Mouse (Mus musculus) cerebellum, postnatal 36 days (tissue): ENCODE measurements at regions not wholly inside any gene's neighbourhood (a gene's known extent, or its start where the extent isn't known, plus 50 kb on each side); places are given as distances from the start of the nearest gene placed in this dataset.

Experiments used
- DNase-seq, 2 experiments: peaks; one replicate each; pipeline ENCODE4 v3.0.0; 2021 to 2022; ENCODE audit warnings: mixed read lengths in 2 of 2

DNA sequence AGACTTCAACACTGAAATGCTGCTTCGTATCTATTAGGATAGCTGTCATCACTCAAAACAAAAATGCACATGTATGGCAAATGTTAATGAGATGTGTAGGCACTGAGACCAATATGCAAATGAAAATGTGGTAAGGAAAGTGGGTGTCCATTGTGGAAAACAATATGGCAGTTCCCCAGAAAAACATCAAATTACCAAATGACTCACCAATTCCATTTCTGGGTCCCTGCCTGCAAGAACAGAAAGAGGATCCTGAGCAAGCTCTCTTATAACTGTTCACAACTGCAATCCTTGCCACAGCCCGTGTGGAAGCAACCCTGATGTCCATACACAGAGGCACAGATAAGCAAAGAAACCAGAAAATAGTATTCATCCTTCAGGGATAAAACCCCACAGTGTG, 442.0 kb downstream of the Defb40 start:
- DNase-seq = no peak

DNA sequence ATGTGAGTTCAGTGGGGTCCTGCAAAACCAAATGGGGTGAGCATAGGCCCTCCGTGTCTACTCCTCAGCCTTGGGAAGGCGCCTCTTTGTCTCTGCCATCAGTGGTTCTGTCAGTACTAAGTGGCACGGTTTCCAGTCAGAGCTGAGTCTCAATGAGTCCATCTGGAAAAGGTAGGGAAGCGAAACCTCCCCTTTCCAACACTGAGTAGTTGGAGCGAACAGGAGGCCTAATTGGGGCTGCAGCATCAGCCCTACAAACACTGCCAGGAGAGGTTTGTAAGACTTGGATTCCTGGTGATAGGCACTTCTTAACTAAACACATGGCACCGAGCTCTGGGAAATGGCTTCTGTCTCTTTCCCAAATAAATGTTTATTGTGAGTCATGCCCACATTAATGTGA, 449.9 kb downstream of the Defb40 start:
- no peak for DNase-seq

GRCm38 (mm10) chr8:18512409-18512808, 465.6 kb downstream of the Defb40 start:
- no peak for DNase-seq

DNA sequence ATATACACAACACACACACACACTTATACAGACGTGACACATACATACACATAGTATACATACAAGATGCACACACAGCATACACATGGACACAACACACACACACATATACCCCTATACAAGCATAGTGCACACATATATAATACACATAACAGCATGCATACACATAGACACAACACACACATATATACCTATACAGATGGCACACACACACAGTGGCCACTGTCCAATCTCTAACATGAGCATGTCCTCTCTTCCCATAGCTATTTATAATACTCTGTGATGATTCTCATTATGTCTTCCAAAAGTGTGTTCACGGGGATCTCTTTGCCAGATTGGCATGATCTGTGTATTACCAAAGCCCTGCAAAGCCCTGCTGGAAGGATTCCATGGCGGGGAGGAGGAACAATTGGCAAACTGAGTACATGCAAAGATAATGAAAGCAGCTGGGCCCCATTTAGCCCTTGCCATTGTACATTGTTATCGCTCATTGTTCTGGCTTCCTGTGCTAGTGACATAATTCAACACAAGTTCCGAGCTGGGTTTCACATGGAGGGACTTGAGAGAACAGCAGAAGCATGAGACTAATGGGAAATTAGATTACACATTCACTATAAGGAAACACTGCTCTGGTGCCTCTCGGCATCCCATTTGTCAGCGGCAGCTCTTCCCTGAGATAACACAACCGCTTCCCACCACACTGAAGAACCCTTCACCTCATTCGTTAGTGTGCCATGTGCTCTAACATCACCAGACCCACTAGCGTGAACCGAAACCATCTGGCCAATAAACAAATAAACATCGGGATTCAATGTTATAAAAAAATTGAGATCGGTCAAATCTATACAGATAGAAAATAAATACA, 471.7 kb downstream of the Defb40 start:
- DNase-seq = no peak

DNA sequence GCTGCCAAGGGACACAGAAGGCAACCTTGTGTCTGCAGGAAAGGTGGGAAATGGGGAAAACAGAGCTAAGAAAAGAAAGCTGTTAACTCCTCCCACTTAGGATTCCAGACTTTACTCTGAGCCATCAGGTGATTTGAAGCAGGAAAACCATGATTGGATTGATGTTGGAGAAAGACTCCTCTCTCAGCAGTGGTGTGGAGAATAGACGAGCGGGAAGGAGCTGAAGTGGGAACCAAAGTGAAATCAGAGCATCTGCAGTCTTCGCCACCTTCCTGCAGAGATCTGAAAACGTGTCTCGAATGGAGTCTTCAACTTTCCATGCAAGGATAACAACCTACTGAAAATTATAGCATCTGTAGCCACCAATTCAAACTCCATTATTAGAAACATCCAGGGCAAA, 487.4 kb downstream of the Defb40 start:
- no peak for DNase-seq

GRCm38 (mm10) chr8:18480081-18480480, 498.0 kb downstream of the Defb40 start:
- no peak for DNase-seq

DNA sequence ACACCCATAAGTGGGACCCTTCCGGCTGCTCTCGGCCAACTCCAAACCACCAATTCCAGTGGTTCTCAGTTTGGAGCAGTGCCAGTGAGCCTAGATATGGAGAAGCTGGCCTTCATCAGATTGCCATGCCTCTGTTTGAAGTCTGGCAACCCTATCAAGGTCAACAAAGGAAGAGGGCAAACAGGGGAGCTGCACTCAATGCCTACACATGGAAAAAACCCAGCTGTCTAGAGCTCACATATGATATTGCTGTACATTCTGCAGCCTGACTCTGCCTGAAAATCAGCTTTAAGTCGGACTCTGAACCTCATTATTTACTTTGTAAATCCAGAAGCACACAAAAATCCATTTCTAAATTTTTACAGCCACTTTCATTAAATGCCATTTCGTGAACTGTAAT, 499.9 kb downstream of the Defb40 start:
- no peak for DNase-seq

DNA sequence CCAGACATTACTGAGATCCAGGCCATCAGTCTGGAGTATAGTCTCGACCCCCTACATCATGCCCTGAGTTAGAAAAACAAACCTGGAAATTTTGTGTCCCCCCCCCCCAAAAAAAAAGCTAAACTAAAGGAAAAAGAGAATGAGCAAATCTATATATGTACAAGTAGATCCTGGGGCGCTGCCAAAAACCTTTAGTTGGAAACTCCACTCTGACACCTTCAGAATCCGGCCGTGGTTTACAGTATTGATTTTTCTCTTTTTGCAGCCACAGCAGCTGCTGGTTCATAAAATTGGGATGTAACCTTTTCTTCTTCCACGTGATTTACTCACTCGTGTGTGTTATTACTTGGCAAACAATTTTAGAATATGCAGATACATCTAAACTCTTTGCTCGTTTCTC, 510.5 kb downstream of the Defb40 start:
- DNase-seq = no peak

DNA sequence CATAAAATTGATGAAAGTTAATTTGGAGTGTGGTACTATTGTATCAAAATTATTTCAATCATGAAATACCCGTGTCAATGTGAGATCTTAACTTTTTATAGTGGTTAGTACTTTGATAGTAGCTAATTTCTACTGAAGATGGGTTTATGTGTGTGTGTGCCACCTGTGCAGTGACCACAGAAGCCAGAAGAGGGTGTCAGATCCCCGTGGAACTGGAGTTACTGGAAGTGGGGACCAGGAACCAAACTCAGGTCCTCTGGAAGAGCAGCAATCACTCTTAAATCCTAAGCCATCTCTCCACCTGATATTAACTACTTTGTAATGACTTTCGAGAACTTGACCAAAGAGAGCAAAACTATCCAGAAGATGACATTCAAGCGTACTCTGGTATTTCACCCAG, 517.4 kb downstream of the Defb40 start:
- DNase-seq = no peak

GRCm38 (mm10) chr8:18457470-18457869, 520.6 kb downstream of the Defb40 start:
- DNase-seq = no peak

DNA sequence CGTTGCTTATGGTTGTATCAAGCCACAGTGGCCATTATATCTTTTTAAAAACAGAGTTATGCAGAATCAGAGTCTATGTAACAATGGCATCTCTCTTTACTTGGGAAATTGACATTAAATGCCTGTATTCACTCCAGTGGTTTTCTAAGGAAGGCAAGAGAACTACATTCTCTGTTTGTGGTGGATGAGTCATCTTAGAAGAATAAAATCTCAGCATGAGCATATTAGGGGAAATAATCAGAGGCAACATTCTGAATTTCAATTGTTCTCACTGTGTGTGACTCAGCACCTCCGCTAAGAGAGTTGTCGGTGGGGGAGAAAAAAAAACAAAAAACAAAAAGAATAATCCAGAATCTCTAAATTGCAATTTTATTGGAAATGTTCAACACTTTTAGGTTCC, 529.0 kb downstream of the Defb40 start:
- no peak for DNase-seq

DNA sequence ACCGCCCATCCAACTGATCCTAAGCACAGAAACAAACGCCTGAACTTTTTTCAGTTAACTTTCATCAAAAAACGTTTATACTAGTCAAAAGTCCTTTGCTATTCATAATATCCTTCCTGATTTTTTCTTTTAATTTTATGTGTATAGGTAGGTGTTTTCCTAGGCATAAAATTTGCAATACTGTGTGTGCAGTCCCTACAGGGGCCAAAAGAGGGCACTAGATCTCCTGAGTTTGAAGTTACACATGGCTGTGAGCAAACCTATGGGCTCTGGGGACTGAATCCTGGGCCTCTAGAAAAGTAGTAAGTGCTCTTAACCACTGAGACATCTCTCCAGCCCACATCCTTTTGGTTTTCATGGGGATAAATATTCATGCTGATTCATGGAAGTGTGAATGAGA, 535.8 kb downstream of the Defb40 start:
- DNase-seq = no peak

- DNase-seq = no peak
Measured at GRCm38 (mm10) chr8:18422846-18423245, 555.2 kb downstream of the Defb40 start.

- no peak for DNase-seq
Measured at GRCm38 (mm10) chr8:18412470-18412869, 565.6 kb downstream of the Defb40 start.

- no peak for DNase-seq
Measured at GRCm38 (mm10) chr8:18406446-18406845, 571.6 kb downstream of the Defb40 start.

DNA sequence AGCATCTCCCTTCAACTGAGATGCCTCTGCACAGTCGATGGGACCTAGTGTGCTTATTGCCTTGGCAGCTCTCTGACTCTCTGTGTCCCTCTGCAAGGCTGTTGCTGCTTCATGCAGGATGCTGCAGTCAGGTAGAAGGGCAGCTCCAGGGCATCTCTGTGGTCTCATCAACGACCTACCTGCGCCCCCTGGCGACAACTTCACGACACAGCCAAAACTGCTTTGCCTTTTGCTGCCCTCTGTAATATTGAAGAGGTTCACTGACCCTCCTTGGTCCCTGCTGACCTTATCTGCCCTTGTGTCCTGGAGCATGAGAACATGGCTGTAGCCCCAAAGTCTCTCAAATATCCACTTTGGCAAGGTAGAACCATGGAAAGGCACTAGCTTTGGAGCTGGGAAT, 589.7 kb downstream of the Defb40 start:
- peak; percentile 26 to 37 for DNase-seq

DNA sequence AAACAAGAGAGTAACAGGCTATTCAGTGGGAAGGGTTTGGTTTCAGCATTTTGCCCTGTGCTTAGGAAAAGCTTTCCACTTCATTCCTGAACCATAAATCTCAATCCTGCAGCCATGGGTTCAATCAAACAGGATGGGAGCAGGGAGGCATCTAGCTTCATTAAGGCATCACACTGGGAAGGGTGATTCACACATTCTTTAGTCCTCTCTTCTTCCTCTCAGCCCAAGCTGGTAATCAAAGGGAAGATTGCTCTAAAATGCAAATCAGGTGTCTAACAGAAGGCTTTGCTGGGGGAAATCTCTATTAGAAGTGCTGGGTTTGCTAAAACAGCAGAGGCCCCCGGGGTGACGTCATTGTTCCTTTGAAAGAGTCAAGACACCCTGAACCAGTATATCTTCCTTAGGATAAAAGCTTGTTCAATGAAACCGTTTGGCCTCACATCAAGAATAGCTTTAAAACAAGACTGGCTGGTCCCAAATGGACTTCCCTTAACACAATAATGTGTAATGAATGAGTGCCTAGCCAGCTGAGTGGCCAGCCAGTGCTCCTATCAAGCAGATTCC, 596.4 kb downstream of the Defb40 start:
- no peak for DNase-seq

DNA sequence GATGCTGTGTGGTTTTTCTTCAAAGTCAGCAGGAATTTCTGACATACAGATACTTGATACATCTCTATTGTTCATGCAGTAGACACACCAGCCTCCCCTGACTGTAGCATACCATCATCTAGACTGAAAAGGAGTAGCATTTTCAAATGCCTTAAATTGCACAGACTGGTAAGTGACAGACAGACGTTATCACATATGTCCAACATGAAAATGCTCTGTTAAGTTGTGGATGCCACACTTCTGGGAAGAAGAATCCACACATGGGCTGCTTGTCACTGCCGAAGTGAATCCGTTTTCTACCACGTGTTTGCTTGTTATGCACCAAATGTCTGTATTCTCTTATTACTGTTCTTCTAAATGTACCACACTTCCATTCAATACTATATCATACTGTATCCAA, 629.3 kb downstream of the Defb40 start:
- no peak for DNase-seq

GRCm38 (mm10) chr8:18346248-18346647, 631.8 kb downstream of the Defb40 start:
- no peak for DNase-seq

- DNase-seq = peak; percentile 37 to 49
Measured at GRCm38 (mm10) chr8:18345322-18345721, 632.7 kb downstream of the Defb40 start.

DNA sequence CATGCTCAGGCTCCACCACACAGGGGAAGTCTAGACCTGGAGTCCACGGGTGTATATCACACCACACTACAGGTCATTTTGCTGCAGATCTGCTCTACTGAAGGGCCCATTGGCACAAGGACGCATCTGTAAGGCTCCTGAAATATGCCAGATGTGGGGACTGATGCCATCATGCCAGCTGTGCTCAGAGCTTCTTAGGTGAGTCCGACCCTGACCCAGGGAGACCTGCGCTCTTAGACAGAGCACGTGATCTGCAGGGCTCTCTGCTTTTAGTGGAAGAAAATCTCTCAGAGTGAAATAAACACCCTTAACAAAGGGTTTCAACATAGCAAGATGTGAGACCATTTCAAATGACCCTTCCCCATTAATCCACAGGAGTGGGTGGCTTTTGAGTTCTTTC, 633.2 kb downstream of the Defb40 start:
- DNase-seq = no peak

DNA sequence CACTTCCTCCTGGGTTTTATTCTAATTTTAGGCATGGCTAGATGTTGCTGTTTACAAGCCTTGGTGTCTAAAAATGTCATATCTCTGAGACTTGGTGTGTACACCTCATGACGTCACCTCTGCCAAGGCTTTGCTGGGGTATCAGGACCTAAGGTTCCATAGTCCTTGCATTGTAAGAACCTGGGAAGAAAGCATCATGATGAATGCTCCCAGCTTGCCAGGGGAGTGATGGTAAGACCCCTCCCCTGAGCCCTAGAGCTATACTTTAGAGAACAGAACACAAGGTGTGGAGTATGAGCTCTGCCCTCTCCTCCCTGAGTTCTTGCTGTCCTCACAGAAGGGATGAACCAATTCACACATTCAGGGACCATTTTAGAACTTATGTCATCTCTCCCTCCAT, 642.5 kb downstream of the Defb40 start:
- DNase-seq = no peak

- DNase-seq = no peak
Measured at GRCm38 (mm10) chr8:18328521-18328920, 649.5 kb downstream of the Defb40 start.

DNA sequence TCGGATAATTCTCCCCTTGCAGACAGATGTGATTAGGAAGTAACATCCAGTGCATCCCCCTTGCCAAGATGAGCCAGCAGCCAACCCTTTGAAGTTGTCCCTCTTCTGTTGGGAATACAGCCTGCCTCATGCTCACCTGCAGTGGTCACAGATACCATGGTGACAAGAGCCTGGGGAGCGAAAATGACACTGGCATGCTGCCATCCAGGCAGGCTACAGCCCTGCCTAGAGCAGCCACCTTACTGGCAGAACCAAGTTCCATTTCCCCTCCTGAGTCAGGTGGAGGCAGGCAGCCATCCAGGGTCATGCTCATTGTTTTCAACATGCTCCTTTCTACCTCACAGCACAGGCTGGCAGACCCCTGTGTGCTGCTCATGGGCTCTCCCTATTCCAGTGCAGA, 661.6 kb downstream of the Defb40 start:
- peak; percentile 3 to 5 for DNase-seq

DNA sequence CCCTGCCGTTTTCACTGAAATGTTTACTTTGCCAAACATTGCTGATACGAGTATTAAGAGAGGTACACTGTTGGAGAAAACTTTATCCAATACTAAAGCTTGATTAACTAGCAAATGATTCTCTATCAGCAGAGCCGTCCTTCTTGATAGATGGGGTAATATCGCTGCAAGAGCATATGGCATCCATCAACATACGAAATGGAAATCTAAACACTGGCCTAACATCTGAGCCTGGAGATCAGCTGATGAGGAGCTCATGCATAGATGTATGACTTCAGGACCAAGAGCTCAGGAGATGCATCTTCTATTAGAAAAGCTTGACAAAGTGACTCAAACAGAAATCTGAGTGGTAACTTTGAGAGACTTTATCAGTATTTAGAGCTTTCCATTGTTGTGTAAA, 666.5 kb downstream of the Defb40 start:
- DNase-seq = no peak
